Mouse (Mus musculus) spleen, adult 2 months (tissue): ENCODE data around the gene Syne3.

Source experiments
- CTCF ChIP-seq: fragments of 200-500 bp; IDR thresholded peaks from 2 replicates; pipeline ENCODE4 v1.5.1; 2011; ENCODE audit warnings: mild to moderate bottlenecking, inconsistent platforms; ENCODE audit not compliant: insufficient read depth, insufficient read length, insufficient replicate concordance; ENCODE audit errors: extremely low read depth
- POLR2A ChIP-seq: fragments of 200-500 bp; IDR thresholded peaks from 2 replicates; pipeline ENCODE4 v1.6.1; 2011; ENCODE audit warnings: low read depth, low read length, inconsistent platforms

- no peak for TF ChIP-seq POLR2A
- peak; percentile 64; the same call in 1 of the 2 replicates for TF ChIP-seq CTCF
Measured at GRCm38 (mm10) chr12:105025271-105025946, 15.8 kb upstream of the Syne3 start.
